Mouse (Mus musculus): Measurements from ENCODE around the gene Dock3. TPM values are rescaled to one million over a fixed set of nuclear protein-coding genes. Genes with fewer than 3 reads are reported as not detected.

Gene Dock3
- total RNA-seq, 2 experiments from 2014 or later: 209 to 235 TPM

GRCm38 (mm10) chr9:106858036-106858435 lies 373.7 kb downstream of the Dock3 start:
- DNase-seq (ENCODE audit: low spot score in 2 of 2): no peak
- intact Hi-C loops (cut with DNase I): no loop called here

- no peak for DNase-seq (ENCODE audit: low spot score in 2 of 2)
- intact Hi-C loops (cut with DNase I): no loop called here
Measured at GRCm38 (mm10) chr9:106856664-106857063, 375.0 kb downstream of the Dock3 start.

Small RNAs within 50 kb of the gene (microRNA-seq; reads per million reads assigned to microRNA genes)
- not detected for gene Gm22238

Other genes with a start within 250 kb of the Dock3 start
- gene Mapkapk3, start 58.0 kb upstream of the Dock3 start, total RNA-seq (2021): 1 to 10 TPM; 2.9 to 4.5 TPM
- 10 to 100 TPM in 1 of 2 experiments, 1 to 10 TPM in 1; 4.8 to 11.0 TPM for gene Cish, start 64.1 kb upstream of the Dock3 start, total RNA-seq (2021)
- gene Hemk1, start 106.4 kb upstream of the Dock3 start, total RNA-seq (2021): 10 to 100 TPM; 13.3 to 18.0 TPM
- 1 to 10 TPM; 4.6 to 5.0 TPM for gene 6430571L13Rik, start 108.7 kb upstream of the Dock3 start, total RNA-seq (2021)
- gene Cacna2d2, start 167.7 kb upstream of the Dock3 start, total RNA-seq (2021): 10 to 100 TPM; 23.0 to 38.4 TPM